Mouse (Mus musculus): ENCODE results near the gene Gng2. TPM values are rescaled to one million over a fixed set of nuclear protein-coding genes. Genes with fewer than 3 reads are reported as not detected.

The Gng2 gene
- total and polyA plus RNA-seq, 2 experiments from 2014 or later = 374 to 419 TPM

DNA sequence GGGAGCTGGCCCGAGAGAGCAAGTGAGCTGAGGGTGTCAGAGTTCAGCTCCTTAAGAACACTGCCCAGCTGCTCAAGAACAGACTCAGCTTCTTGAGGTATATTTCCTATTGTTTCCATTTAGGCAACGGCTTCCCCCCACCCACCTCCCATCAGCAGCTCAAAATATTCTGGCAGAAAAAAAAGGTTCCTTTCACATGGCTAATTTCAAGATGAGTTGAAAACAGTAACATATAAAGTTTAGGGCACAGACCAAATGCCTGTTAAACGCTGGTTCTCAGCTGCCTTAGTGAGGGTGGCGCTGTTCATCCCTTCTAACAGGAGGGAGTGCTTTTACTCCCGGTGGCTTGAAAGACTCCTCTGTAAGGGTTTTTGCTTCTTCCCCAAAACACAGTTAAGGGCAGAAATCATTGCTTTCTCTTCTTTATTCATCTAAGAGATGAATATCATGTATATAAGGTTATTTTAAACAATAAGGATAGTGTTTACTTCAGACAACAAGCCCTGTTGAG lies 8.4 kb downstream of the Gng2 start:
- Histone ChIP-seq H3K27ac (ENCODE audit: low read depth, low read length) (no peak overlapping the region), H3K9me3 (ENCODE audit: low read length) (no peaks in the 10 kb centered on the region), H3K4me2 (ENCODE audit: low read depth, low read length, poor library complexity, severe bottlenecking) (no peak overlapping the region)

DNA sequence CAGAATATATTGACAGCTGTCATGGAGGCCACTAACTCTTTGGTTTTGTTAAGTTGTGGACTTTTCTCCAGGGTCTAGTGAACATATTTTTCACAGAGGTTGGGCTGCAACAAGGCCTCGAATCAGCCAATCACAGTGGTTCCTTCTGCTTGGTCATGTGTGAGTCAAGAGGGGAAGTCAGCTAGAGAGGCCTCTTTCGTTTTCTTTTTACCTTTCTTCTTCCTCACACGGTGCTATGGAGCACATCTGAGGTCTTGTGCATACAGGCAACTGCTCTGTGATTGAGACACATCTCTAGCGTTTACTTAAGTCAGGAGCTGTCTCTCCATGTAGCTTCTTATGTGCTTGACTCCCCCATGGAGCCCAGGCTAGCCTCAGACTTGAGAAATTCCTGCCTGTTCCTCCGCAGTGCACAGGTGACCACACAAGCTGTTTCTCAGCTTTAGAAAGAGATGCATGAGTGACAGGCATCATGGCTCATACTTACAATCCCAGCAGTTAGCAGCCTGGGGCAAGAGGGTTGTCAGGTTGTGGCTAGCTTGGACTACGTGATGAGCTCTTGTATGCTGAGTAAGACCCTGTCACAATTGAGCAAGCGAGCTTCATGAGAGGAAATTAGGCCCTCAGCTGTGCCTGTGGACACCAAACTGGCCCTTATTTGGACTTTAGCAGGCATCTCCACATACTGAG lies 9.0 kb downstream of the Gng2 start:
- DNase-seq (ENCODE audit: low spot score) = no peak
- 76% methylated on average over 7 of the region's 7 CpGs for WGBS
- Histone ChIP-seq H3K27me3 (ENCODE audit: insufficient read depth, low read length) (no peaks in the 10 kb centered on the region), H3K9me3 (ENCODE audit: low read length) (no peaks in the 10 kb centered on the region), H3K4me1 (ENCODE audit: insufficient read depth, low read length) (peaks cover 17% of the 10 kb centered on the region; the same call in 1 of the 2 replicates), H3K9ac (replicated peaks; ENCODE audit: low read length, poor library complexity, severe bottlenecking) (no peak overlapping the region), H3K36me3 (ENCODE audit: insufficient read depth, low read length) (no peaks in the 10 kb centered on the region), H3K27ac (ENCODE audit: low read depth, low read length) (no peak overlapping the region), H3K4me3 (ENCODE audit: low read depth, low read length) (no peak overlapping the region), H3K4me2 (ENCODE audit: low read depth, low read length, poor library complexity, severe bottlenecking) (no peak overlapping the region)
- no peak for ATAC-seq (ENCODE audit: low FRiP score)
- no peak for TF ChIP-seq CTCF (IDR thresholded peaks at IDR 0.05)

More for the DNA sequence above, 8.4 kb downstream of the Gng2 start:
- Histone ChIP-seq H3K4me1 (ENCODE audit: insufficient read depth, low read length) (peaks cover 20% of the 10 kb centered on the region; the same call in 1 of the 2 replicates), H3K36me3 (ENCODE audit: insufficient read depth, low read length) (no peaks in the 10 kb centered on the region), H3K4me3 (ENCODE audit: low read depth, low read length) (no peak overlapping the region), H3K9ac (replicated peaks; ENCODE audit: low read length, poor library complexity, severe bottlenecking) (no peak overlapping the region), H3K27me3 (ENCODE audit: insufficient read depth, low read length) (no peaks in the 10 kb centered on the region)
- TF ChIP-seq CTCF (IDR thresholded peaks at IDR 0.05) = peak; percentile 39
- ATAC-seq (ENCODE audit: low FRiP score) = no peak
- 54% methylated on average over 5 of the region's 5 CpGs for WGBS
- DNase-seq (ENCODE audit: low spot score) = no peak

DNA sequence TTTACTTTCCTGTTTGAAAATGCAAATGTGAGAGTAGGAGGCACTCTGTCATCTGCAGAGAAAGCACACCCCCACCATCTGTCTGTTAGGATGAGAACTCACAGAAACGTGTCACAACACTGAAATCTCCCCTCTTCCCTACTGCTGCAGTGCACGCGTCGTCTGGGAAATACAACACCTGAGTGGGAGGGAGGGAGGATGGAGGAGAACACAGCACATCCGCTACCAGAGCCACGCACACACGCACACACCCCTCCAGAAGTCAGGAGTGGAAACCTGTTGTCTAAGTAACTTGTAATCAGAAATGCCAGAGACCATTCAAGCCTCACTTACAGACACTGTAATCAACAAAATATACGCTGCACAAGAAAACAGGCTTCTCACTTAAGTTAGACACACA lies 9.9 kb downstream of the Gng2 start:
- Histone ChIP-seq H3K27ac (ENCODE audit: low read depth, low read length) (no peak overlapping the region), H3K4me1 (ENCODE audit: insufficient read depth, low read length) (peaks cover 17% of the 10 kb centered on the region; the same call in 1 of the 2 replicates), H3K9ac (replicated peaks; ENCODE audit: low read length, poor library complexity, severe bottlenecking) (no peak overlapping the region), H3K4me2 (ENCODE audit: low read depth, low read length, poor library complexity, severe bottlenecking) (no peak overlapping the region), H3K4me3 (ENCODE audit: low read depth, low read length) (no peak overlapping the region), H3K36me3 (ENCODE audit: insufficient read depth, low read length) (no peaks in the 10 kb centered on the region), H3K27me3 (ENCODE audit: insufficient read depth, low read length) (no peaks in the 10 kb centered on the region), H3K9me3 (ENCODE audit: low read length) (no peaks in the 10 kb centered on the region)
- 62% methylated on average over 8 of the region's 8 CpGs for WGBS
- TF ChIP-seq CTCF (IDR thresholded peaks at IDR 0.05) = no peak
- ATAC-seq (ENCODE audit: low FRiP score) (no peak), DNase-seq (ENCODE audit: low spot score) (no peak)

DNA sequence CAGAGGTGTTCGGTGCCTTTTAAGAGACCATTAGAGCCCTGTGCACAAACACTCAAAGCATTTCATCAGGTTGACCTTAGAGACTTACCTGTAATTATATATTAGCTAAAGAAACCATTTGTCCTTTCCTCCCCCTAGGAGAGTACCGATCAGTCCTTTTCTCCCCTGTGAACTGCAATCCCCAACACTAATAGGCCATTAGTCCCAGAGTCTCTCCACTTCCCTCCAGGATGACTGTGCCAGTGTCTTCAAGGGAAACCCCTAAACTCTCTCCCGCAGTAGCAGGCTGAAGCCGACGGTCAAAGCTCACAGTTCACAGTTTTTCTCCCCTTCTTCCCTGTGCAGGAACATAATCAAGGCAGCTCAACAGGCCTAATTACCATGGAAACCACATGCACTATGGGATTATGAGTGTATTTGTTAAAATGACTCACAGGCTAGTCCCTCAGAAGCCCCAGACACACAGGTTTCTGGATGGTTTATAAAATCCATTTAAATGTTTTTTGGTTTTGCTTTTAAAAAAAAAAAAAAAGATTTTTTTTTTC lies 13.4 kb downstream of the Gng2 start:
- WGBS = 18% methylated on average over 5 of the region's 5 CpGs
- H3K36me3 ChIP-seq (ENCODE audit: insufficient read depth, low read length) = no peaks in the 10 kb centered on the region
- no peaks in the 10 kb centered on the region for H3K9me3 ChIP-seq (ENCODE audit: low read length)
- 0 out of 2 replicates have a peak overlapping the region, but pooled peaks have one; percentile 18 for H3K27ac ChIP-seq (ENCODE audit: low read depth, low read length)
- DNase-seq (ENCODE audit: low spot score) (peak; percentile 40), ATAC-seq (ENCODE audit: low FRiP score) (no peak)
- H3K4me2 ChIP-seq (ENCODE audit: low read depth, low read length, poor library complexity, severe bottlenecking) = no peak overlapping the region
- no peak for TF ChIP-seq CTCF (IDR thresholded peaks at IDR 0.05)
- peaks cover 12% of the 10 kb centered on the region; the same call in 1 of the 2 replicates for H3K4me1 ChIP-seq (ENCODE audit: insufficient read depth, low read length)
- H3K27me3 ChIP-seq (ENCODE audit: insufficient read depth, low read length) = no peaks in the 10 kb centered on the region
- H3K9ac ChIP-seq (replicated peaks; ENCODE audit: low read length, poor library complexity, severe bottlenecking) = no peak overlapping the region
- no peak overlapping the region for H3K4me3 ChIP-seq (ENCODE audit: low read depth, low read length)

DNA sequence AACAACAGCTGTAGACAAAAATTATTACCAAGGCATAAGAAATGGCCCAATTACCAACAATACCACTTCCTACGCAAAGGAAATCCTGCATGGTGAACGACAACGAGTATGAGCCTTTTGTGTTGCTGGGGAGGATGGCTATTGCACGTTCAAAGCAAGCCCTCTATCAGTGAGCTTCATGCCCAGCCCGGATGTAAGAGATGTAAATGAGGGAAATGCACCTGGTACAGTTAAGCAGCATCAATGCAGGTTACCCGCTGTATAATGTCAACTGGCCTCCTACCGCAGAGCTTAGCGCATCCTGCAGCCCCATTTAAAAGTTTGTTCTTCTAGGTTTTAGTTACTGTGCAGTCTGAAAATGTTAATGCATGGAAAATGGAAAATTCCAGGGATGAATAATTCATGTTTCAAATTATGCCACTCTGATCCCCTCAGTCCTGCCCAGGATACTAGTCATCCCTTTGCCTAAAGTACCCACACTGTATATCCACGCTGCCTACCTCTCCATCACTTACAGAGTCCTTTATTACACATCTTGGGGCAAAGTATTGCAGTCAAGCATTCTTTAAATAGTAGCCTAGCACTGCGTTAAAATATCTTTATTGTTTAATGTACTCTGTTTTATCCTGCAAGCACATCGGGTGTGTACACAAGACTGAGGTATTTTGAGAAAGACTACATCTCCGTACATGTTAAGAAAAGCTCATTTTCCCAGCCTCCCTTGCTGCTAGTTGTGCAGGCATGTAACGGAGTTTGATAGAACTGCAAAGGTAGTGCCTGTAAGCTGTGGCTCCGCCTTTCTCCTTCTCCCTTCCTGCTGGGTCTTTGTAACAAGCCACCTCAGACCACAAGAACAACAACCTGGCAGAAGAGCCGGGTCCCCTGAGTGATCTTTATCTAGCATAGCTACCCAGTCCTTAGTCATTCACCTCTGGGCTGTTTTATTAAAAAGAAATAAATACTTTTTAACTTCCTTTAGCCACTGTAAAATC lies 15.2 kb downstream of the Gng2 start:
- Histone ChIP-seq H3K4me2 (ENCODE audit: low read depth, low read length, poor library complexity, severe bottlenecking) (no peak overlapping the region), H3K9ac (replicated peaks; ENCODE audit: low read length, poor library complexity, severe bottlenecking) (no peak overlapping the region), H3K4me3 (ENCODE audit: low read depth, low read length) (no peak overlapping the region), H3K9me3 (ENCODE audit: low read length) (no peaks in the 10 kb centered on the region), H3K27me3 (ENCODE audit: insufficient read depth, low read length) (no peaks in the 10 kb centered on the region), H3K27ac (ENCODE audit: low read depth, low read length) (peak overlapping the region; percentile 34; the same call in 1 of the 2 replicates), H3K4me1 (ENCODE audit: insufficient read depth, low read length) (peaks cover 11% of the 10 kb centered on the region; the same call in 1 of the 2 replicates), H3K36me3 (ENCODE audit: insufficient read depth, low read length) (peaks cover 8% of the 10 kb centered on the region; the same call in 1 of the 2 replicates)
- ATAC-seq (ENCODE audit: low FRiP score) (no peak), DNase-seq (ENCODE audit: low spot score) (no peak)
- WGBS = 39% methylated on average over 15 of the region's 15 CpGs
- TF ChIP-seq CTCF (IDR thresholded peaks at IDR 0.05) = no peak

All from midbrain, postnatal 0 days (tissue).